Mouse (Mus musculus): ENCODE results near the gene Ntf5. TPM values are rescaled to one million over a fixed set of nuclear protein-coding genes. Genes with fewer than 3 reads are reported as not detected.

Ntf5 gene
- polyA plus RNA-seq, 1 experiment from 2014 or later = 0.35 TPM

- no peak overlapping the region for H3K27ac ChIP-seq
- peaks cover 25% of the 10 kb centered on the region for H3K4me1 ChIP-seq (replicated peaks)
- no peaks in the 10 kb centered on the region for H3K9me3 ChIP-seq (replicated peaks)
- H3K4me2 ChIP-seq = no peak overlapping the region
- WGBS (ENCODE audit: insufficient replicate concordance) = 7% methylated on average over 13 of the region's 13 CpGs
- H3K4me3 ChIP-seq (replicated peaks) = no peak overlapping the region
- H3K27me3 ChIP-seq = peaks cover 83% of the 10 kb centered on the region
- DNase-seq = no peak
- peaks cover 27% of the 10 kb centered on the region for H3K36me3 ChIP-seq
- no peak overlapping the region for H3K9ac ChIP-seq
- ATAC-seq (ENCODE audit: low read depth) = no peak
Measured at GRCm38 (mm10) chr7:45417962-45418492, 4.5 kb downstream of the Ntf5 start.

- no peak overlapping the region for H3K9ac ChIP-seq
- peaks cover 9% of the 10 kb centered on the region for H3K4me1 ChIP-seq (replicated peaks)
- H3K36me3 ChIP-seq = peaks cover 47% of the 10 kb centered on the region
- ATAC-seq (ENCODE audit: low read depth) (no peak; the same call in 1 of the 2 replicates), DNase-seq (no peak)
- H3K9me3 ChIP-seq (replicated peaks) = no peaks in the 10 kb centered on the region
- no peak overlapping the region for H3K4me2 ChIP-seq
- WGBS (ENCODE audit: insufficient replicate concordance) = 29% methylated on average over 27 of the region's 27 CpGs
- H3K27me3 ChIP-seq = peaks cover 63% of the 10 kb centered on the region
- no peak overlapping the region for H3K27ac ChIP-seq
- H3K4me3 ChIP-seq (replicated peaks) = no peak overlapping the region
Measured at GRCm38 (mm10) chr7:45419859-45420614, 6.5 kb downstream of the Ntf5 start.

DNA sequence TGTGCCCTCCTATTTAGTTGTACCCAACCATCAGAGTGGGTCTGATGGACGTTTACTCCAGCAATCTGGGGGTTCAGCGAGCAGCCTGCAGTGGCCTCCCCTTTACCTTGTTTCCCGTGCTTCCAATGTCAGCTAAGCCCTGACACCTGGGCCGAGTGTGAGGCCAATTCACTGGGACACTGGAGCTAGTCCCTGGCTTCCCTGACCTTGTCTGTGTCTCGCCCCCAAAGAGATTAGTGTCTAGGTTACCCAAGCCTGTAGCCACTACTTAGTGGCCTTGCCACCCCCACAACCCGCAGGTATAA, 7.1 kb downstream of the Ntf5 start, which contains the start of gene Lhb:
Gene Lhb, plus strand, starts transcription at position 206 of the 305 bp plus-strand sequence.
- Histone ChIP-seq H3K27ac (no peak within 1 kb of the TSS), H3K36me3 (peaks cover 52% of the 10 kb centered on the region), H3K27me3 (peaks cover 58% of the 10 kb centered on the region), H3K4me3 (replicated peaks) (no peak within 1 kb of the TSS), H3K9me3 (replicated peaks) (no peaks in the 10 kb centered on the region), H3K9ac (no peak within 1 kb of the TSS), H3K4me1 (replicated peaks) (peaks cover 4% of the 10 kb centered on the region), H3K4me2 (no peak within 1 kb of the TSS)
- 61% methylated on average over 6 of the region's 6 CpGs for WGBS (ENCODE audit: insufficient replicate concordance)
- ATAC-seq (ENCODE audit: low read depth) = no peak
- no peak for DNase-seq

GRCm38 (mm10) chr7:45421194-45421593, 7.7 kb downstream of the Ntf5 start:
- no peak overlapping the region for H3K27ac ChIP-seq
- ATAC-seq (ENCODE audit: low read depth) (no peak), DNase-seq (no peak)
- H3K9ac ChIP-seq = no peak overlapping the region
- WGBS (ENCODE audit: insufficient replicate concordance) = 91% methylated on average over 14 of the region's 14 CpGs
- H3K4me3 ChIP-seq (replicated peaks) = no peak overlapping the region
- H3K4me1 ChIP-seq (replicated peaks) = no peaks in the 10 kb centered on the region; the same call in 1 of the 2 replicates
- H3K4me2 ChIP-seq = no peak overlapping the region
- peaks cover 57% of the 10 kb centered on the region for H3K36me3 ChIP-seq
- H3K27me3 ChIP-seq = peaks cover 51% of the 10 kb centered on the region
- no peaks in the 10 kb centered on the region for H3K9me3 ChIP-seq (replicated peaks)

DNA sequence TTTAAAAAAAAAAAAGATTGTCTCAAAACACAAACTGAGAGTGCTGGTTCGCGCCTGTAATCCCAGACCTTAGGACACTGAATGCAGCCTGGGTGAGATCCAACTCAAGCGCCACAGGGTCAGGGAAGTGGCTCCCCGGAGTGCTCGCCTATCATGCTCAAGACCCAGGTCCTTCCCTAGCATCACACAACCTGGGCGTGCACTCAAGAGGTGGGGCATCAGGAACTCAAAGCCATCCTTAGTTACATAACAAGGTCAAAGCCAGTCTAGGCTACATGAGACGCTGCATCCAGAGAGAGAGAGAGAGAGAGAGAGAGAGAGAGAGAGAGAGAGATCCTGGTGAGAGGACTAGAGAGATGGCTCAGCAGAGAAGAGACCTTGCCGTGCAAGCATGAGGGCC, 13.1 kb downstream of the Ntf5 start:
- Histone ChIP-seq H3K9ac (no peak overlapping the region), H3K36me3 (peaks cover 93% of the 10 kb centered on the region), H3K9me3 (replicated peaks) (no peaks in the 10 kb centered on the region), H3K27ac (no peak overlapping the region), H3K4me3 (replicated peaks) (no peak overlapping the region), H3K27me3 (no peaks in the 10 kb centered on the region), H3K4me1 (replicated peaks) (peaks cover 9% of the 10 kb centered on the region), H3K4me2 (no peak overlapping the region)
- WGBS (ENCODE audit: insufficient replicate concordance) = 83% methylated on average over 8 of the region's 8 CpGs
- DNase-seq (no peak), ATAC-seq (ENCODE audit: low read depth) (no peak)

- DNase-seq (no peak), ATAC-seq (ENCODE audit: low read depth) (no peak)
- Histone ChIP-seq H3K4me3 (replicated peaks) (peak overlapping the region; percentile 74), H3K9me3 (replicated peaks) (no peaks in the 10 kb centered on the region), H3K4me2 (peak overlapping the region; percentile 95), H3K36me3 (peaks cover 35% of the 10 kb centered on the region), H3K4me1 (replicated peaks) (peaks cover 52% of the 10 kb centered on the region), H3K9ac (peak overlapping the region; percentile 86), H3K27me3 (no peaks in the 10 kb centered on the region), H3K27ac (peak overlapping the region; percentile 86)
- 1% methylated on average over 7 of the region's 7 CpGs for WGBS (ENCODE audit: insufficient replicate concordance)
Measured at GRCm38 (mm10) chr7:45433835-45434202, 20.3 kb downstream of the Ntf5 start.

DNA sequence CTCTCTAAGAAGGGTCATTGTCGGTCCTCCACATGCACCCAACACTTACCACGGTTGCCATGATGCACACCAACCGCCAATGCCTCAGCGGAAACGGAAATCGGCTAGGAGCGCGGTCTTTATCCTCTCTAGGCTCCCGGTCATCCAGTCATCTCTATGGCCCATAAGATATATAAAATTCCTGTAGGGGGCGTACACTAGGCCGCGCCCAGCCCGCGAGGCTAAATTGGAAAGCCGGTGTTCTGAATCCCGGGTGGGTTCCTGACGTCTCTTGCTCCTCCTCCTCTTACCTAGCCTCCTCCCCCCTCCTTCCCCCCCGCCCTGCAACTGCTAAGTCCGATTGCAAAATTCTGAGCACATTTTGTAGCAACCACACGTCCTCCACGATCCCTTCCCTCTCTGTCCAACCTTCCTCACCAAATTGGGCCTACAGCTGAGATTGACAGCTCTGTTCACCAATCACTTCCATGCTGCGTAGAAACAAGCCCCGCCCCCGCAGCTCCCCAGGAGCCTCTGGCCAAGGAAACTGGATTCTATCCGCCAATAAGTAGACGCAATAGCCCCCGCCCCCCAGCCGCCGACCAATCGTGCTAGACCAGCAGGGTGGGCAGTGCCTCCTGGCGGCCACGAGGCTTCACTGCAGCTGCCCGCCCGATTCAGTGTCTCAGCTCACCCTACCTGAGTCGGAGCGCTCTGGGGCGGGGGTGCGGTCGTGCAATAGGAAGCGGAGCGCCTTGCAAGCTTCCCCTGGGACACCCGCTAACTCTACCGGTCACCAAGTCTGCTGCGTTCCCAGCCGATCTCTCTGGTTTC, 20.9 kb downstream of the Ntf5 start, which contains the start of gene Gys1:
Gene Gys1, plus strand, starts transcription at position 642 of the 813 bp plus-strand sequence.
- H3K9ac ChIP-seq = peak within 1 kb of the TSS; percentile 86
- peaks cover 52% of the 10 kb centered on the region for H3K4me1 ChIP-seq (replicated peaks)
- DNase-seq = peak; percentile 100
- H3K9me3 ChIP-seq (replicated peaks) = no peaks in the 10 kb centered on the region
- peak within 1 kb of the TSS; percentile 95 for H3K4me2 ChIP-seq
- under 1% methylated on average over 45 of the region's 45 CpGs for WGBS (ENCODE audit: insufficient replicate concordance)
- H3K36me3 ChIP-seq = peaks cover 29% of the 10 kb centered on the region
- peak within 1 kb of the TSS; percentile 74 for H3K4me3 ChIP-seq (replicated peaks)
- peak; percentile 96 for ATAC-seq (ENCODE audit: low read depth)
- H3K27ac ChIP-seq = peak within 1 kb of the TSS; percentile 86
- no peaks in the 10 kb centered on the region for H3K27me3 ChIP-seq

- peak overlapping the region; percentile 95 for H3K4me2 ChIP-seq
- H3K9me3 ChIP-seq (replicated peaks) = no peaks in the 10 kb centered on the region
- peaks cover 23% of the 10 kb centered on the region for H3K36me3 ChIP-seq
- H3K9ac ChIP-seq = peak overlapping the region; percentile 78
- peaks cover 52% of the 10 kb centered on the region for H3K4me1 ChIP-seq (replicated peaks)
- H3K27me3 ChIP-seq = no peaks in the 10 kb centered on the region
- no peak for ATAC-seq (ENCODE audit: low read depth)
- H3K27ac ChIP-seq = peak overlapping the region; percentile 6; the same call in 1 of the 2 replicates
- H3K4me3 ChIP-seq (replicated peaks) = peak overlapping the region; percentile 62
- no peak for DNase-seq
- 7% methylated on average over 16 of the region's 16 CpGs for WGBS (ENCODE audit: insufficient replicate concordance)
Measured at GRCm38 (mm10) chr7:45435038-45435437, 21.5 kb downstream of the Ntf5 start.

- H3K27ac ChIP-seq = no peak overlapping the region
- peaks cover 11% of the 10 kb centered on the region for H3K36me3 ChIP-seq
- H3K9me3 ChIP-seq (replicated peaks) = no peaks in the 10 kb centered on the region
- no peak for ATAC-seq (ENCODE audit: low read depth)
- no peak for DNase-seq
- WGBS (ENCODE audit: insufficient replicate concordance) = 77% methylated on average over 5 of the region's 5 CpGs
- peaks cover 44% of the 10 kb centered on the region for H3K4me1 ChIP-seq (replicated peaks)
- H3K27me3 ChIP-seq = no peaks in the 10 kb centered on the region
- H3K4me2 ChIP-seq = no peak overlapping the region
- H3K9ac ChIP-seq = no peak overlapping the region; the same call in 1 of the 2 replicates
- H3K4me3 ChIP-seq (replicated peaks) = no peak overlapping the region
Measured at GRCm38 (mm10) chr7:45436444-45436843, 22.9 kb downstream of the Ntf5 start.

DNA sequence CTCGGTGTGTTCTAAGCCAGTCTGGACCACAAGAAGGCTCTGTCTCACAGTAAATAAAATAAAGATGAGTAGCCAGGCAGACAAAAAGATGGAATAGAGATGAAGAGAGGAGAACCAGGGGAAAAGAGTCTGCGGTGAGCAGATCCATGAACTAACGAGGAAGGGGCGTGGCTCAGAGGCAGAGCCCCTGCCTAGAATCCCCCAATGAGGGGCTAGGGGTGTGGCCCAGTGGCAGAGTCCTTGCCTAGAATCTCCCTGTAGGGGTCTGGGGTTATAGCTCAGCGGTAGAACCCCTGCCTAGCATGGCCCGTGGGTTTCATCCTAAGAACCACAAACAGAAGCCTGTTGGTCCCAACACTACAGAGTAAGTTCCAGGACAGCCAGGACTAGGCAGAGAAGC, 23.6 kb downstream of the Ntf5 start:
- 36% methylated on average over 6 of the region's 6 CpGs for WGBS (ENCODE audit: insufficient replicate concordance)
- Histone ChIP-seq H3K27ac (no peak overlapping the region), H3K27me3 (no peaks in the 10 kb centered on the region), H3K9me3 (replicated peaks) (no peaks in the 10 kb centered on the region), H3K4me3 (replicated peaks) (no peak overlapping the region), H3K9ac (no peak overlapping the region), H3K4me1 (replicated peaks) (peaks cover 44% of the 10 kb centered on the region), H3K4me2 (no peak overlapping the region), H3K36me3 (peaks cover 5% of the 10 kb centered on the region; the same call in 1 of the 2 replicates)
- DNase-seq (no peak), ATAC-seq (ENCODE audit: low read depth) (no peak)

- DNase-seq (no peak), ATAC-seq (ENCODE audit: low read depth) (no peak)
- Histone ChIP-seq H3K4me2 (0 out of 2 replicates have a peak within 1 kb of the TSS, but pooled peaks have one; percentile 6), H3K27ac (no peak within 1 kb of the TSS), H3K9ac (no peak within 1 kb of the TSS), H3K9me3 (replicated peaks) (no peaks in the 10 kb centered on the region), H3K4me1 (replicated peaks) (peaks cover 38% of the 10 kb centered on the region), H3K27me3 (no peaks in the 10 kb centered on the region), H3K36me3 (0 out of 2 replicates have a peak, but pooled peaks cover 3% of the 10 kb centered on the region), H3K4me3 (replicated peaks) (no peak within 1 kb of the TSS)
- WGBS (ENCODE audit: insufficient replicate concordance) = 43% methylated on average over 19 of the region's 19 CpGs
Measured at GRCm38 (mm10) chr7:45437521-45438276, 24.2 kb downstream of the Ntf5 start, which contains the start of gene Ruvbl2. Gene Ruvbl2, minus strand, starts transcription at chr7:45438096.

Data from liver, embryonic 13.5 days (tissue).